7 mouse cellular contexts compared by ENCODE assay signal in genomic region chr5:149053352-149054168, GRCm38 (mm10). TPM values are rescaled to one million over a fixed set of nuclear protein-coding genes. Genes with fewer than 3 reads are reported as not detected.
A peak's percentile ranks its signal among the peaks of the same experiment; 100 is the strongest.
DNase-seq lines count a peak whose midpoint lies in the region; ATAC-seq and TF ChIP-seq lines count a peak whose summit lies in the region.

No protein-coding gene starts in this region.

- peaks cover 14 to 15% of the 10 kb centered on the region in 2 experiments; a peak in 3 of 4 replicates for H3K4me1 ChIP-seq in MEL (ENCODE audit: control insufficient read depth in 1 of 2, insufficient read depth in 2 of 2, low read length in 2 of 2)
- no peaks in the 10 kb centered on the region for H3K4me1 ChIP-seq in embryonic facial prominence, embryonic 11.5 days (ENCODE audit: control insufficient read depth, insufficient read depth, low read length)
- no peaks in the 10 kb centered on the region; the same call in 1 of the 2 replicates for H3K4me1 ChIP-seq in intestine, embryonic 14.5 days (replicated peaks; ENCODE audit: control insufficient read depth, insufficient read depth, low read length)
- H3K4me1 ChIP-seq in midbrain, embryonic 16.5 days (ENCODE audit: control insufficient read depth, insufficient read depth, low read length) = peaks cover 18% of the 10 kb centered on the region

- peak; percentile 53 for ATAC-seq in embryonic facial prominence, embryonic 11.5 days (replicated peaks; ENCODE audit: insufficient number of reproducible peaks, low FRiP score, low TSS enrichment, low read depth)
- peak; percentile 42 for ATAC-seq in intestine, embryonic 14.5 days (replicated peaks; ENCODE audit: low FRiP score, low TSS enrichment, low read depth)
- peak; percentile 44 for ATAC-seq in midbrain, embryonic 16.5 days
- no peak for ATAC-seq in monocyte, adult 5-6 weeks (replicated peaks; ENCODE audit: insufficient number of reproducible peaks, low FRiP score, low TSS enrichment, poor library complexity, severe bottlenecking)

- peak overlapping the region; percentile 89 for H3K9ac ChIP-seq in MEL (ENCODE audit: control insufficient read depth, low read depth, low read length, poor library complexity, severe bottlenecking)
- peak overlapping the region; percentile 100 for H3K9ac ChIP-seq in embryonic facial prominence, embryonic 11.5 days (replicated peaks; ENCODE audit: low read length)
- peak overlapping the region; percentile 100 for H3K9ac ChIP-seq in intestine, embryonic 14.5 days (ENCODE audit: low read length)
- H3K9ac ChIP-seq in midbrain, embryonic 16.5 days (ENCODE audit: low read depth, low read length) = peak overlapping the region; percentile 46; the same call in 1 of the 2 replicates

- H3K4me3 ChIP-seq in MEL (ENCODE audit: control insufficient read depth in 1 of 2, insufficient read depth in 1 of 2, low read depth in 2 of 2, low read length in 2 of 2) = peak overlapping the region; percentile 60 to 68
- peak overlapping the region; percentile 91 for H3K4me3 ChIP-seq in embryonic facial prominence, embryonic 11.5 days (ENCODE audit: low read depth, low read length)
- peak overlapping the region; percentile 88 for H3K4me3 ChIP-seq in intestine, embryonic 14.5 days (ENCODE audit: low read depth, low read length)
- H3K4me3 ChIP-seq in midbrain, embryonic 16.5 days (ENCODE audit: low read depth, low read length) = peak overlapping the region; percentile 83

- peak overlapping the region; percentile 94 for H3K4me2 ChIP-seq in embryonic facial prominence, embryonic 11.5 days (ENCODE audit: low read depth, low read length)
- H3K4me2 ChIP-seq in intestine, embryonic 14.5 days (ENCODE audit: low read length) = peak overlapping the region; percentile 54
- H3K4me2 ChIP-seq in midbrain, embryonic 16.5 days (ENCODE audit: low read length) = peak overlapping the region; percentile 84

- peaks cover 19 to 21% of the 10 kb centered on the region in 2 experiments for H3K36me3 ChIP-seq in MEL (ENCODE audit: control insufficient read depth in 1 of 2, insufficient read depth in 2 of 2, low read length in 2 of 2)
- no peaks in the 10 kb centered on the region; the same call in none of the 2 replicates for H3K36me3 ChIP-seq in embryonic facial prominence, embryonic 11.5 days (replicated peaks; ENCODE audit: control insufficient read depth, insufficient read depth, low read depth, low read length)
- H3K36me3 ChIP-seq in intestine, embryonic 14.5 days (ENCODE audit: control insufficient read depth, insufficient read depth, low read length) = peaks cover 19% of the 10 kb centered on the region
- peaks cover 4% of the 10 kb centered on the region; the same call in 1 of the 2 replicates for H3K36me3 ChIP-seq in midbrain, embryonic 16.5 days (ENCODE audit: control insufficient read depth, insufficient read depth, low read length)

- peak in 1 of 2 experiments; percentile 12; a peak in 2 of 4 replicates for TF ChIP-seq EP300 in MEL (IDR thresholded peaks at IDR 0.05; ENCODE audit: low read depth in 1 of 2, low read length in 2 of 2)

- no peaks in the 10 kb centered on the region for H3K9me3 ChIP-seq in MEL (replicated peaks; ENCODE audit: insufficient read depth, low read length)
- no peaks in the 10 kb centered on the region for H3K9me3 ChIP-seq in embryonic facial prominence, embryonic 11.5 days (replicated peaks; ENCODE audit: control insufficient read depth, low read length)
- H3K9me3 ChIP-seq in intestine, embryonic 14.5 days (ENCODE audit: control insufficient read depth, low read length) = no peaks in the 10 kb centered on the region
- no peaks in the 10 kb centered on the region for H3K9me3 ChIP-seq in midbrain, embryonic 16.5 days (replicated peaks; ENCODE audit: control insufficient read depth, low read length, poor library complexity, severe bottlenecking)

- WGBS in embryonic facial prominence, embryonic 11.5 days = 1% methylated on average over 32 of the region's 34 CpGs
- WGBS in intestine, embryonic 14.5 days = 3% methylated on average over 29 of the region's 34 CpGs
- 3% methylated on average over 29 of the region's 34 CpGs for WGBS in midbrain, embryonic 16.5 days

- TF ChIP-seq RAD21 in MEL (IDR thresholded peaks at IDR 0.05; ENCODE audit: low read depth, low read length) = no peak

- no peaks in the 10 kb centered on the region for H3K27me3 ChIP-seq in MEL (ENCODE audit: control insufficient read depth in 1 of 2, insufficient read depth in 2 of 2, low read length in 2 of 2)
- no peaks in the 10 kb centered on the region for H3K27me3 ChIP-seq in embryonic facial prominence, embryonic 11.5 days (ENCODE audit: control insufficient read depth, insufficient read depth, low read length)
- no peaks in the 10 kb centered on the region for H3K27me3 ChIP-seq in intestine, embryonic 14.5 days (replicated peaks; ENCODE audit: control insufficient read depth, insufficient read depth, low read length)
- H3K27me3 ChIP-seq in midbrain, embryonic 16.5 days (ENCODE audit: control insufficient read depth, insufficient read depth, low read depth, low read length) = no peaks in the 10 kb centered on the region

- TF ChIP-seq POLR2A in MEL (IDR thresholded peaks at IDR 0.05; ENCODE audit: control insufficient read depth in 1 of 2, insufficient read depth in 1 of 2, low read depth in 1 of 2, low read length in 2 of 2, poor library complexity in 1 of 2) = no peak

- TF ChIP-seq CTCF in MEL (IDR thresholded peaks at IDR 0.05 in 2 of 3, conservative IDR thresholded peaks at IDR 0.05 in 1 of 3; ENCODE audit: control insufficient read depth in 1 of 3, insufficient read depth in 1 of 3, low read depth in 2 of 3, low read length in 3 of 3, poor library complexity in 1 of 3, severe bottlenecking in 1 of 3) = no peak

- H3K27ac ChIP-seq in MEL (ENCODE audit: control insufficient read depth, low read depth, low read length) = peak overlapping the region; percentile 55
- H3K27ac ChIP-seq in embryonic facial prominence, embryonic 11.5 days (replicated peaks; ENCODE audit: low read depth, low read length) = peak overlapping the region; percentile 100
- peak overlapping the region; percentile 100 for H3K27ac ChIP-seq in intestine, embryonic 14.5 days (ENCODE audit: low read depth)
- no peak overlapping the region for H3K27ac ChIP-seq in midbrain, embryonic 16.5 days (ENCODE audit: low read length)

- peaks cover 33% of the 10 kb centered on the region for H3K79me2 ChIP-seq in MEL (ENCODE audit: control insufficient read depth, insufficient read depth, low read length, poor library complexity)

- DNase-seq in kidney, postnatal 10 days = peak; percentile 47
- no peak for DNase-seq in kidney, adult 8-10 months
- DNase-seq in MEL (ENCODE audit: low read depth, low spot score) = peak; percentile 73
- DNase-seq in embryonic facial prominence, embryonic 11.5 days (ENCODE audit: low spot score) = peak; percentile 64
- DNase-seq in intestine, embryonic 14.5 days (ENCODE audit: low spot score) = peak; percentile 83

TF ChIP-seq in MEL, 35 proteins besides CTCF, POLR2A, EP300 and RAD21:
- TF ChIP-seq E2F4 (IDR thresholded peaks at IDR 0.05; ENCODE audit: borderline replicate concordance, low read depth, low read length) (no peak), JUND (IDR thresholded peaks at IDR 0.05; ENCODE audit: low read depth, low read length) (no peak), MXI1 (IDR thresholded peaks at IDR 0.05; ENCODE audit: low read depth, low read length) (peak; percentile 12; the same call in 1 of the 2 replicates), BHLHE40 (IDR thresholded peaks at IDR 0.05; ENCODE audit: borderline replicate concordance, low read depth, low read length) (no peak), SMC3 (IDR thresholded peaks at IDR 0.05; ENCODE audit: low read depth, low read length) (no peak), ZNF384 (IDR thresholded peaks at IDR 0.05; ENCODE audit: low read depth, low read length) (peak; percentile 72), MAZ (IDR thresholded peaks at IDR 0.05; ENCODE audit: low read depth, low read length) (0 out of 2 replicates have a peak, but pooled peaks have one; percentile 7), TAL1 (IDR thresholded peaks at IDR 0.05; ENCODE audit: low read length) (no peak), MEF2A (IDR thresholded peaks at IDR 0.05; ENCODE audit: extremely low read depth, insufficient replicate concordance, low read depth, low read length, poor library complexity, severe bottlenecking) (no peak), MYC (IDR thresholded peaks at IDR 0.05; ENCODE audit: low read depth, low read length) (no peak; the same call in 1 of the 2 replicates), NELFE (IDR thresholded peaks at IDR 0.05; ENCODE audit: low read depth, low read length) (no peak), ELF1 (IDR thresholded peaks at IDR 0.05; ENCODE audit: low read depth, low read length) (0 out of 2 replicates have a peak, but pooled peaks have one; percentile 5), ZC3H11A (IDR thresholded peaks at IDR 0.05; ENCODE audit: low read depth, low read length) (no peak), CHD1 (IDR thresholded peaks at IDR 0.05; ENCODE audit: low read depth, low read length) (no peak), NRF1 (IDR thresholded peaks at IDR 0.05; ENCODE audit: insufficient read depth, low read depth, low read length, poor library complexity, severe bottlenecking) (no peak), TBP (IDR thresholded peaks at IDR 0.05; ENCODE audit: low read depth, low read length) (no peak), ZMIZ1 (IDR thresholded peaks at IDR 0.05; ENCODE audit: low read depth, low read length) (no peak), MAX (IDR thresholded peaks at IDR 0.05; ENCODE audit: low read length) (0 out of 2 replicates have a peak, but pooled peaks have one; percentile 13), POLR2AphosphoS5 (IDR thresholded peaks at IDR 0.05; ENCODE audit: borderline replicate concordance, low read depth, low read length) (no peak), HCFC1 (IDR thresholded peaks at IDR 0.05; ENCODE audit: low read depth, low read length) (no peak), GATA1 (IDR thresholded peaks at IDR 0.05; ENCODE audit: low read depth, low read length) (peak; percentile 60), SIN3A (IDR thresholded peaks at IDR 0.05; ENCODE audit: low read length) (peak; percentile 20; the same call in 1 of the 2 replicates)

RNA-seq across cellular contexts. Expression of gene Gm42791, which starts 58.6 kb away (rescaled TPM):
- total RNA-seq in MEL (2012; rRNA removed) = 1.2 TPM in 1 of 2 replicates, not detected in the other
- 1 to 10 TPM in 1 of 2 experiments, not detected in 1; 2.1 TPM for polyA plus RNA-seq in MEL (2012; ENCODE audit: insufficient read depth in 1 of 2, insufficient read length in 2 of 2, low read depth in 1 of 2, low replicate concordance in 2 of 2, missing spikeins in 1 of 2)
- polyA plus RNA-seq in embryonic facial prominence, embryonic 11.5 days (2014; fragmentation: Nextera tagmentation; extraction: Ambion mirVana) = not detected in 2 replicates
- polyA plus RNA-seq in intestine, embryonic 14.5 days (2014; fragmentation: Nextera tagmentation; extraction: Ambion mirVana) = 2.2 TPM in 1 of 2 replicates, not detected in the other
- polyA plus RNA-seq in midbrain, embryonic 16.5 days (2015; fragmentation: Nextera tagmentation; extraction: Ambion mirVana) = 5.7 and 6.7 TPM in 2 replicates
- not detected in 3 replicates for total RNA-seq in monocyte, adult 5-6 weeks (2017)

Comparison
In these comparisons a context has a peak if more than half of its experiments do, and no peak if none do; other contexts are left out.
1. DNase-seq: peak in kidney, postnatal 10 days (single experiment), MEL (single experiment), embryonic facial prominence, embryonic 11.5 days (single experiment) and intestine, embryonic 14.5 days (single experiment); none in kidney, adult 8-10 months (0 of 2).
2. H3K9ac ChIP-seq: peak in every context shown above with its lines; median percentile 100 in embryonic facial prominence, embryonic 11.5 days; 100 in intestine, embryonic 14.5 days; 89 in MEL; 46 in midbrain, embryonic 16.5 days.
3. Peak in every context shown above with its lines, with median percentiles within 50 percentile points of each other: H3K4me3 ChIP-seq and H3K4me2 ChIP-seq.